Mouse (Mus musculus): ENCODE measurements at regions not wholly inside any gene's neighbourhood (a gene's known extent, or its start where the extent isn't known, plus 50 kb on each side); places are given as distances from the start of the nearest gene placed in this dataset.

DNA sequence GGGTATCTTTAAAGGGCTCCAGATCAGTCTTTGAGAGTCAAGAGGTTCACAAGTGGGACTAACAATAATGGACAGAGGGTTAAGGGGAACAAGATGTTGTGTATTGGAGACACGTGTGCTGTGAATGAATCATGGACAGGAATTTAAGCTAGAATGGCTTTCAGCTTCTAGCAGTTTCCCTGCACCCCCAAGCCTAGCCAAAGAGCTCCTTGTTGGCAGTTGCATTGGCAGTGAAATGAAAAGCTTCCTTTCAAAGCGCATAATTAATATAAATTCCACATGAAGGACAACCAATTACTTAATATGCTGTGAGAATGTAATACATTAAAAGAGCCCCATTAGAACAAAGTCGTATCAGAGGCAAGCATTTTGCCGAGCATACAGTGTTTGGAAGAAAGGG lies 153.4 kb upstream of the Hs3st3a1 start:
- no peak overlapping the region for H3K27ac ChIP-seq (ENCODE audit: insufficient read depth, low read depth, low read length)
- no peak for DNase-seq
- no peak for TF ChIP-seq POLR2A (IDR thresholded peaks at IDR 0.05; ENCODE audit: low read depth, low read length)
- no peak for TF ChIP-seq CTCF (conservative IDR thresholded peaks at IDR 0.05; ENCODE audit: insufficient read depth, insufficient read length, low read depth, low read length)
- no peak overlapping the region for H3K4me3 ChIP-seq (ENCODE audit: insufficient read depth, low read depth, low read length)
- WGBS = 78% methylated on average over 4 of the region's 4 CpGs
- no peaks in the 10 kb centered on the region for H3K4me1 ChIP-seq (ENCODE audit: control insufficient read depth, insufficient read depth, low read length)
- H3K27me3 ChIP-seq (replicated peaks; ENCODE audit: control insufficient read depth, insufficient read depth, low read length) = no peaks in the 10 kb centered on the region
- H3K36me3 ChIP-seq (ENCODE audit: control insufficient read depth, insufficient read depth, low read length) = no peaks in the 10 kb centered on the region

DNA sequence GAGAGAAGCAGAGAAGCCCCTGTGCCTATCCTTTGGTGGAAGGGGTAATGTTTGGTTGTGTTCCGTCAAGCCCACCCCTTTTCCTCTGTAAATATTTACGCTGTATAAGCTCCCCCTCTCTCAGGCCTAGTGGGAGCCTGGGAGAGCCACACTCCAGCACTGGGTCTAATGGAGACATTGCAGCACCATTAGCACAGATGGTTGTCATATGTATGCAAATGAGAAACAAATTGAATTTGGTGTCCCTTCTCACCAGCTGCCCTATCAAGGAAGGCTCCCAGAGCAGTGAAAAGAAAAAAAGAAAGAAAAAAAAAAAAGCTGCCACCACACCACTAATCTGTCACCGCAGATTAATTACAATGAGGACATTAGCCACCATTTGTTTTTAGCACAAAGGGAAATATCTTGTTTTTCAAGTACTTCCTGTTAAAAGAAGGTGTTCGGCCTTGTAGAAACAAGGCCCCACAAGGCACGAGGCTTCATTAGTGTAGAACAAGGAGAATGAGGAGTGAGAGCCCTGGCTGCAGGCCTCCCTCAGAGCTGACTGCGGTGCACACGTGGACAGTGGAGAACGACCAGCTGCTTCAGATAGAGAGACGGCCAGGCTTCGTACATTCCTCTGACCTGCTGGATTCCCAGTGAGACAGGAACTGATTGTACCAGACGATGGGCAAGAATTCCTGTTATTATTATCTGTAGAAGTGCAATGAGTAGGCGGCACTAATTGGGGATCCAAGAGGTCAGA lies 156.7 kb upstream of the Hs3st3a1 start:
- Histone ChIP-seq H3K27me3 (replicated peaks; ENCODE audit: control insufficient read depth, insufficient read depth, low read length) (no peaks in the 10 kb centered on the region), H3K36me3 (ENCODE audit: control insufficient read depth, insufficient read depth, low read length) (no peaks in the 10 kb centered on the region), H3K4me1 (ENCODE audit: control insufficient read depth, insufficient read depth, low read length) (no peaks in the 10 kb centered on the region), H3K27ac (ENCODE audit: insufficient read depth, low read depth, low read length) (no peak overlapping the region), H3K4me3 (ENCODE audit: insufficient read depth, low read depth, low read length) (no peak overlapping the region)
- WGBS = 51% methylated on average over 12 of the region's 12 CpGs
- TF ChIP-seq POLR2A (IDR thresholded peaks at IDR 0.05; ENCODE audit: low read depth, low read length) = no peak
- TF ChIP-seq CTCF (conservative IDR thresholded peaks at IDR 0.05; ENCODE audit: insufficient read depth, insufficient read length, low read depth, low read length) = no peak
- no peak for DNase-seq

GRCm38 (mm10) chr11:64273726-64274125 lies 161.4 kb upstream of the Hs3st3a1 start:
- 74% methylated on average over 6 of the region's 6 CpGs for WGBS
- DNase-seq = no peak

DNA sequence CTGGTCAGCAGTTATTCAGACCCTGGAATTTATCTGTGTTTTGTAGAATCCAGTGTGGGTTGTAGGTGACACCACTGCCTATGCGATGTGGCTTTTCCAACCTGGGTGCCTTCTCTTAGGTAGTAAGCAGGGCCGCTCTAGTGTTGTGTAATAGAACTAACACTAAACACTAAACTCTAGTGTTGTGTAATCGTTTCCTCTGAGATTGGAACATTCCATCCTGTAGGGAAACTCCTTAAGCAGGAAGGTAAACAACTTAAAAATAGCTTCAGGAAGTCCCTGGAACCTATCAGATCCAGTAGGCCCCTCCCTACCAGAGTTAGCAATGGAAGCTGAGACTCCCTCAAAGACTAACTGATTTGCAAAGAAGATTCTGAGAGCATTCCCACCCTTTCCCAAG lies 161.9 kb upstream of the Hs3st3a1 start:
- no peak for DNase-seq
- WGBS = 75% methylated on average over 3 of the region's 3 CpGs
- no peaks in the 10 kb centered on the region for H3K4me1 ChIP-seq (ENCODE audit: control insufficient read depth, insufficient read depth, low read length)

More at GRCm38 (mm10) chr11:64273726-64274125, 161.4 kb upstream of the Hs3st3a1 start:
- Histone ChIP-seq H3K27ac (ENCODE audit: insufficient read depth, low read depth, low read length) (no peak overlapping the region), H3K36me3 (ENCODE audit: control insufficient read depth, insufficient read depth, low read length) (no peaks in the 10 kb centered on the region), H3K4me1 (ENCODE audit: control insufficient read depth, insufficient read depth, low read length) (no peaks in the 10 kb centered on the region), H3K27me3 (replicated peaks; ENCODE audit: control insufficient read depth, insufficient read depth, low read length) (no peaks in the 10 kb centered on the region), H3K4me3 (ENCODE audit: insufficient read depth, low read depth, low read length) (no peak overlapping the region)
- TF ChIP-seq POLR2A (IDR thresholded peaks at IDR 0.05; ENCODE audit: low read depth, low read length) (no peak), CTCF (conservative IDR thresholded peaks at IDR 0.05; ENCODE audit: insufficient read depth, insufficient read length, low read depth, low read length) (no peak)

GRCm38 (mm10) chr11:64268121-64268520 lies 167.0 kb upstream of the Hs3st3a1 start:
- no peak for DNase-seq
- TF ChIP-seq CTCF (conservative IDR thresholded peaks at IDR 0.05; ENCODE audit: insufficient read depth, insufficient read length, low read depth, low read length) = no peak
- no peak for TF ChIP-seq POLR2A (IDR thresholded peaks at IDR 0.05; ENCODE audit: low read depth, low read length)
- no peaks in the 10 kb centered on the region for H3K27me3 ChIP-seq (replicated peaks; ENCODE audit: control insufficient read depth, insufficient read depth, low read length)
- H3K4me3 ChIP-seq (ENCODE audit: insufficient read depth, low read depth, low read length) = no peak overlapping the region
- no peaks in the 10 kb centered on the region for H3K4me1 ChIP-seq (ENCODE audit: control insufficient read depth, insufficient read depth, low read length)
- no peak overlapping the region for H3K27ac ChIP-seq (ENCODE audit: insufficient read depth, low read depth, low read length)
- WGBS = 53% methylated on average over 4 of the region's 4 CpGs
- no peaks in the 10 kb centered on the region for H3K36me3 ChIP-seq (ENCODE audit: control insufficient read depth, insufficient read depth, low read length)

More for the DNA sequence above, 161.9 kb upstream of the Hs3st3a1 start:
- Histone ChIP-seq H3K4me3 (ENCODE audit: insufficient read depth, low read depth, low read length) (no peak overlapping the region), H3K27me3 (replicated peaks; ENCODE audit: control insufficient read depth, insufficient read depth, low read length) (no peaks in the 10 kb centered on the region), H3K27ac (ENCODE audit: insufficient read depth, low read depth, low read length) (no peak overlapping the region), H3K36me3 (ENCODE audit: control insufficient read depth, insufficient read depth, low read length) (no peaks in the 10 kb centered on the region)
- TF ChIP-seq CTCF (conservative IDR thresholded peaks at IDR 0.05; ENCODE audit: insufficient read depth, insufficient read length, low read depth, low read length) (no peak), POLR2A (IDR thresholded peaks at IDR 0.05; ENCODE audit: low read depth, low read length) (no peak)

GRCm38 (mm10) chr11:64267547-64267946 lies 167.6 kb upstream of the Hs3st3a1 start:
- Histone ChIP-seq H3K27ac (ENCODE audit: insufficient read depth, low read depth, low read length) (no peak overlapping the region), H3K27me3 (replicated peaks; ENCODE audit: control insufficient read depth, insufficient read depth, low read length) (no peaks in the 10 kb centered on the region), H3K4me1 (ENCODE audit: control insufficient read depth, insufficient read depth, low read length) (no peaks in the 10 kb centered on the region), H3K36me3 (ENCODE audit: control insufficient read depth, insufficient read depth, low read length) (no peaks in the 10 kb centered on the region), H3K4me3 (ENCODE audit: insufficient read depth, low read depth, low read length) (no peak overlapping the region)
- DNase-seq = no peak
- WGBS = 86% methylated on average over 5 of the region's 5 CpGs
- TF ChIP-seq POLR2A (IDR thresholded peaks at IDR 0.05; ENCODE audit: low read depth, low read length) (no peak), CTCF (conservative IDR thresholded peaks at IDR 0.05; ENCODE audit: insufficient read depth, insufficient read length, low read depth, low read length) (no peak)

GRCm38 (mm10) chr11:64253517-64254385 lies 174.5 kb upstream of the Cox10 start:
- no peak for DNase-seq
- TF ChIP-seq CTCF (conservative IDR thresholded peaks at IDR 0.05; ENCODE audit: insufficient read depth, insufficient read length, low read depth, low read length) (no peak), POLR2A (IDR thresholded peaks at IDR 0.05; ENCODE audit: low read depth, low read length) (no peak)
- 84% methylated on average over 7 of the region's 7 CpGs for WGBS
- Histone ChIP-seq H3K4me3 (ENCODE audit: insufficient read depth, low read depth, low read length) (no peak overlapping the region), H3K27ac (ENCODE audit: insufficient read depth, low read depth, low read length) (no peak overlapping the region), H3K4me1 (ENCODE audit: control insufficient read depth, insufficient read depth, low read length) (no peaks in the 10 kb centered on the region), H3K27me3 (replicated peaks; ENCODE audit: control insufficient read depth, insufficient read depth, low read length) (no peaks in the 10 kb centered on the region), H3K36me3 (ENCODE audit: control insufficient read depth, insufficient read depth, low read length) (no peaks in the 10 kb centered on the region)
